Mouse (Mus musculus): Measurements from ENCODE around the gene Abhd6.

The Abhd6 gene

DNA sequence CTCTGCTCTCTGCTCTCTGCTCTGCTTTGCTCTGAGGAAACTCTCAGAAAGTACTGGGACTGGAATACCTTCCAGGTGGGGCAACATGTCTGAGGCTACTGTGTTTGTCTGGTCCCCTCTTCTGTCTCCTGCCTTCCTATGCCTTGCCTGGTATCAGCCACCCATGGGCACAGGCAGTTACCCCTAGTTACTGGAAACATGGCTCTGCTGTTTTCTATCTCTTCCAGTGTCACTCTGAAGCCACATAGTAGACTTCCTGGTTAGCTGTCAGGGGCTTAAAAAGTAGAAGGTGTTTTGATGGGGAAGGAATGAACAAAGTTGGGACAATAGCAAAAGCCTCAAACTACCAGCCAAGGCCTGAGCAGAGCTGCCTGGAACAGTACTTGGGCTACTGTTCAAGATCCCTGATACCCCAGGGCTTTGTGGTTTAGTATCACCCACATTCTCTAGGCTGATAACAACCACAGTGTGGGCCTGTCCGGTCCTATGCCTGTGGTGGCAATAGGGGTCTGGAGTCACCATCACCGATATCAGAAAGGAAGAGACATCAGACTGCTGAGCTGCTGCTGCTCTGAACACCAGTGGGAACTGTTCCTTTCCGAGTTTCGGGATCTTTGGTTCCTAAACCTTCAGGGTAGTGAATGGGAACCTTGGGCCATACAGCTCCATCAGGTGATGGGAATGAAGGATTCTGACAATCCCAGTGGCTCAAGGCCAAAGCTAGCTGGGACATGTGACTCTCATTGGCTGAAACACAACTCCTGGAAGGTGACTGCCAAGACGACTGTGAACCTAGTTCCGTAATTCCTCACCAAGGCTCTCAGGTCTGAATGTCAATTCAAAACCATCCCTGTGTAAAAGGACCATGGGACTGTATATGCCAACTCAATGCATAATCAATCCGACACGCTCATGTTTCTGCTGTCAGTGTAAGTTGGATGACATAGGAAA, 61.4 kb downstream of the Abhd6 start:
- DNase-seq, result no peak

DNA sequence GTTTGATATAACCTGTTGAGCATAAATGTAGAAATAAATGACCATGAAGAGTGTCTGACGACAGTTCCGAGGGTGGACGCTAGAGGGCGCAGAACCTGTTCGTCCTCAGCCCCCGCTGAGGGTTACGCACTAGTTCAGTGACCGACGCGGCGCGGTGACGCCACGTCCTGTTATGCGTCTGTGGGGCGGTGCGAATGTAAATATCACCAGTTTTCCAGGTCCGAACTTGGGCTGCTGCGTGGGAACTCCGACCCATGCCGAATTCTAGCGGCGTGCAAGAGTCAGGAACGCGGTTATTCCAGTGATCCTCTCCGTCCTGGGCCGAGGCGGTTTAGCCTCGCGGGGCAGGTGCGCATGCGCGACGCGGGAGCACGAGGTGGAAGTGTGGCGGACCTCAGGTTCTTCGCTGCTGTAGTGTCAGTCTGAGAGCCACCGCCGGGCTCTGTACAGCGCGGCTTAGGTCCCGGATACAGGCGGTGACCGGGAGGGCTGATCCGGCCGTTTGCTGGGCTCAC, 77.5 kb downstream of the Abhd6 start, which contains the start of gene Rpp14:
Gene Rpp14, plus strand, starts transcription at position 203 of the 515 bp plus-strand sequence.
- DNase-seq, result peak; percentile 98

DNA sequence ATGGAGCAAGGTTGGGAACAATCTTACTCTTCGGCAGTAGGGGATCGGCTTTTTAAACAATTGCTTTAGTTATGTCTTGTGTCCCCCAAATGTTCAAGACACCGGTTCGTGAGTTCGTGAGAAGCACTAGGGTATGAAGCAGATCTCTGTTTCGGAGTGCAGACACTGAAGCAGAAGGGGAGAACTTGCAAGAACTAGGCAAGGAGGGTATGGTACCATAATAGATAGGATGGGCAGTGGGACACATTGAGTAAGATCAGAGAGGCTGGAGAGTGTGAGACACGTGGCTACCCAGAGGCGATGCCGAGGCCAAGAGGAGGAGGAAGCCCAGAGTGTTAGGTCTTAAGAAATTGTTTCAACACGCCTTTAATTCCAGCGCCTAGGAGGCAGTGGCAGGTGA, 78.0 kb downstream of the Abhd6 start:
- peak; percentile 49 for DNase-seq

DNA sequence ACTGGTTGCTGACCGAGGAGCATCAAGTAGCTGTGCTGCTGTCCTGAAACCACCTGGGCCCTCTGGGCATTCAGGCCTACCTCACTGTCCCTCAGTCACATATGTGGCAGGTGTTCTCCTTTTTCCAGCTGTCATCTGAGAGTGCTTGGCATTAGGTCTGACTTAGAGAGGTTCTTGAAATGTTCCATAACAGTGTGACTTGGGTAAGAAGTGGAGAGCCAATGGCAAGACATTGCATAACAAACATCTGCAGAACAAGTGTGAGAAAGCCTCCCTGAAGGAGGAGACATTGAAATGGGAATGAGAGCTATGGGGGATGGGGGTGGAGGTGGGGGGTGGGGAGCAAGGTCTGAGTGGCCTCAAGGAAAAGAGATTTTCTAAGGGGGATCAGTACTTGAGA, 80.2 kb downstream of the Abhd6 start:
- DNase-seq, result no peak

DNA sequence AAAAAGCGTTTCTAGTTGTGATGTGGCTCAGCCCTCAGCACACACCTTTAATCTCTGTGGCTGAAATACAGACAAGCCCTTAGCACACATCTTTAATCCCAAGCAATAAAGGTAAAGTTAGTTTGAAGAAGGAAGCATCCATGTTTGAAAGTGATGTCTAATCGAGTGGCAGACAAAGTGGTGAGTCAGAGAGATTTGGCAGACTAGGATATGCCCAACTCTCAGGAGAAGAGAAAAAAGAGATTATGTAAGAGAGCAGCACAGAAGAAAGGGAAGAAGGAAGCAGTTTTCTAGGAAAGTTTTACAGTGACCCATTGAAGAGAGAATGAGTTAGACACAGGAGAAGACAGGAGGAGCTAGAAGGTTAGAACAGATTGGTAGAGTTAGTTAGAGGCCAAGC, 86.3 kb downstream of the Abhd6 start:
- DNase-seq, result no peak

DNA sequence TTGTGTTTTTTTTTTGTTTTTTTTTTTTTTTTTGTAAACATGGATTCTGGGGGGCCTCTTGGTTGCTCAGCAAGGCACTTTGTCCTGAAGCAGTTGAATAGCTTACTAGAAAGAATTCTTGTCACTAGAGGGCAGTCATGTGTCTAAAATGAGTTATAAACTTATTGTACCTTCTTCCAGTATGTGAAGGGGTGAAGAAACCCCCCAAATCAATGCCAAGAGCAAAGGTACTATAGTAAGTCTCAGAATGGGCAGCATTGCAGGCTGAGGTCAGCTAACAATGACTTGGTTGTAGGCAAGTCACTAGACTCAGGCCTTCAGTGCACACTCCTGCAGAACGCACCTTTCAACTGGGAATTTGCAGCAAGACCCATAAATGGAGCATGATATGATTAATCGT, 89.9 kb downstream of the Abhd6 start:
- peak; percentile 82 for DNase-seq

DNA sequence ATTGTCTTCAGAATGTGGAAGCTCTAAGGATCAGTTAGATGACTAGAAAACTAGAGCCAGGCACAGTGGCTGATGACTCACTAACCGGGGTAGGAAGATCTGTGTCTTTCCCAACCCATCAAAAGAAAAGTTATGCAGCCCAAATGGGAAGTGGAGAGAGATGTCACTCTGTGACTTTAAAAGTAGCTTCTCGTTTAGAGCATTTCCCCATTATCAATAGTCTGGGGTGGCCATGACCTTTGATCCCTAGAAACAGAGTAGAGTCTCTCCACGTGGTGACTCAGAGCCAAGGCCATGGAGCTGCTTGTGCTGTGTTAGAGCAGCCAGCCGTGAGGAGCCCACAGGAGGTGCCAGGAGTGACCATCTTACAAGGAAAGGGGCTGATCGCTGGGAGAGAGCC, 90.7 kb downstream of the Abhd6 start:
- DNase-seq, result peak; percentile 5

DNA sequence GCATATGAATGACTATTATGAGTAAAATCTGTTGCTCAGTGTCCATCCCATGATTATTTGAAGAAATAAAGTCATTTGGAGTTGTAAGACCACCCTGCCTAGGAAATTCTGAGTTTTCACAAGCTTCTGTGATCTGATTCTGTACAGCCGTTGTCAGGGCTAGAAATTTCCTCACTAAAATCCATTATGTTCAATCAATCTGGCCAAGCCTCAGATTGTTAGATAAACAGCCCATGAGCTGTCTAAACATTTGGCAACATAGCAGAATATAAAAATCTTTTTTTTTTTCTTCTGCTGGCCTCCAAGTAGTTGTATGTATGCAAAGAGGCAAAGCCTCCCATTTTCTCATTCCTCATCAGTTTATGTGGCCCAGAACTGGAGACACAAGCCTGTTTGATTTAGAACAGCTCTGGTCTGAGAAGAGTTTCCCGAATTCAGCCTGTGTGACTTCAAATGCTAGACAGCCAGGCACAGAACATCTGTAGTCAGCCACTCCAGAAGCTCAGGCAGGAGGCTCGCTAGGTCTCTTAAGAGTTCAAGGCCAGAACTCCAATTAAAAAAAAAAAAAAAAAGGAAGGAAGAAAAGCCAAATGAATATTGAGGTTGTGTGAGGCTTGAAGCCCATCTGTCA, 92.3 kb downstream of the Abhd6 start:
- DNase-seq, result no peak

DNA sequence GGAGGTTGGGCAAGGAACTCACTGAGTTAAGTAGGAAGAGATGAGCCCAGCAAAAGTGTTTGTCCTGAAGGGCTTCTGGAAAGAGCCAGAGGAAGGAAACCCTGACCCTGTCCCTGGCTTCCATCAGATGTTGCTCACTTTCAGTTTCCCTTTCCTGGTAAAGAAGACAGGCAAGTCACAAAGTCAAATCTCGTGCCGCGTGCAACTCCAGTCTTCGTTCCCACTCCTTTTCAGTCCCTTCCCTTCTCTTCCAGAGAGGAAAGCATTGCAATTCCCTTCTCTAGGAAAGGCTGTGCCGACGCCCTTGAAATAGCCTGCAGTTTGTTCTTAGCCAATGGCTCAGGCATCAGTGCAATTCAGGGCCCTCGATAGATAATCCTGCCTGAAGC, 92.9 kb downstream of the Abhd6 start:
- DNase-seq, result no peak

DNA sequence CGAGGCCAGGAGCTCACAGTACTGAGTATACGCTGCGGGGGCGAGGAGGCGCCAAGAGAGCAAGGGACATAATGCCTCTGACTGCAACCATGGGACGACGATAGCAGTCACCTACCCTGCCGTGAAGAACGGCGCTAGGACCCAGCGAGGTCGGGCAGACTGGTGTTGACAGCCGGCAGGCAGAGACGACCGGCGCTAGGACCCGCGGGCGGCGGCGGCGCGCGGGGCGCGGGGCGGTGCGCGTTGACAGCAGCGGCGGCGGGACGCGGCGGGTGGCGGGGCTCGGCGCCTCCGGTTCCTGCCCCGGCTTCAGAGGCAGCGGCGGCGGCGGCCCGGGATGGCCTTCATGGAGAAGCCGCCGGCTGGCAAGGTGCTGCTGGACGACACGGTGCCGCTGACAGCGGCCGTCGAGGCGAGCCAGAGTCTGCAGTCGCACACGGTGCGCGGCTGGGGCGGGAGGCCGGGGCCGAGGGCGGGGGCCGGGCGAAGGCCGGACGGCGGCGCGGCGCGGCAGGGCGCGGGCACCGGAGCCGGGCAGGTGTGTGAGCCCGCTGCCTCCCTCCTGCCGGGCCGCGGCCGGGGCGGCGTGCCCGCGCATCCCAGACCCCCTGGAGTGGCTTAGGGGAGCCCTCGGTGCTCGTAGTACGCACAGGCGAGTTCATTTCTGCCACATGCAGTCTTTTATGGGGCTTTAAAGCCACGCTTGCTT, 95.4 kb downstream of the Abhd6 start, which contains the start of gene Pxk:
Gene Pxk, plus strand, starts transcription at position 234 of the 709 bp plus-strand sequence.
- peak; percentile 94 for DNase-seq

DNA sequence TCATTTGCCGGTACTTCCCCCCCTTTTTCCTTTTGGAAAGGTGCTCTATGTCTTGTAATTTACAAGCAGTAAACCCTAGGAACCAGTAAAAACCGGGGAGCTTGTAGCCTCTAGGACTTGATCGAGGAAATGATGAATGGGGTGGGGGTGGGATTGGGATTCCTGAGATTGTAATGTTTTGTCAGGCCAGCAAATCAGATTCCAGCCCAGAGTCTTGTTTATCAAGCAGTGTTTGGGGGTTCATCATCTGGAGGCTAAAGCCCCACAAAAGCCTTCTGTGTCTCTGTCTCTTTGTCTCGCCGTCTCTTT, 95.9 kb downstream of the Abhd6 start:
- peak; percentile 39 for DNase-seq

DNA sequence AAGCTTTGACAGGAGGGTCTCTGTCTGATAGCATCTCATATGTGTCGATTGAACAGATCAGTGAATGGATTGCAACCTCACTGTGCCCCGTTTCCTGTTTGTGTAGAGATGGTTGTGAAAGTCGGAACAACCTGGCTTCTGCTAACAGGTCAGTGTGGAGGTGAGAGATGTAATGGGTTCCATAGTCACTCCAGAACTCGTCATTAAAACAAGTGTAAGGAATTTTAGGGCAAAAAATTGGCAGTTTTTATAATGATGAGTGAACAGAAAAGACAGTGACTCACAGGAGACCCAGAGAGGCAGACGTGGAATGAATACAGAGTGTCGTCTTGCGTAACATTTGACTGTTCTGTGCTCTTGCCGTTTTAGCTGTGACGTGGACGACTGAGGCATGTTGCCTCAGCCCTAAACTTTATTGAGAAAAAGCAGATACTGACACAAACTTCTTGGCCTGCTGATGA, 96.9 kb downstream of the Abhd6 start:
- no peak for DNase-seq

DNA sequence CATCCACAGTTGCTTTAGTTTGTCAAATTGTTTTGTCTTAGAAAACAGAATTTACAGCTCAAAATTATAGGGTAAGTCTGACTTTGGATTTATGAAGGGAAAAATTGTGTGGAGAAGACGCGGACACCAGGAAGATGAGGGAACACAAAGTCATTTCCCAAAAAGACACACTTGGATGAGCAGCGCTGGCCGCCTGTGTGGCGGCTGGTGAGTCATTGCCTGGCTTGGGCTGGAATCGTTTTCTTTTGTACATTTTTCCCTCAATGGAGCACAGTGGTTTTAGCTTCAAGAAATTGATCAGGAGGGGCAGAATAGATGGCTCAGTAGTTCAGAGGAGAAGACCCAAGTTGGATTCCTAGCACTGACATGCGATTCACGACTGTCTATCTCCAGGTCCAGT, 99.2 kb downstream of the Abhd6 start:
- no peak for DNase-seq

DNA sequence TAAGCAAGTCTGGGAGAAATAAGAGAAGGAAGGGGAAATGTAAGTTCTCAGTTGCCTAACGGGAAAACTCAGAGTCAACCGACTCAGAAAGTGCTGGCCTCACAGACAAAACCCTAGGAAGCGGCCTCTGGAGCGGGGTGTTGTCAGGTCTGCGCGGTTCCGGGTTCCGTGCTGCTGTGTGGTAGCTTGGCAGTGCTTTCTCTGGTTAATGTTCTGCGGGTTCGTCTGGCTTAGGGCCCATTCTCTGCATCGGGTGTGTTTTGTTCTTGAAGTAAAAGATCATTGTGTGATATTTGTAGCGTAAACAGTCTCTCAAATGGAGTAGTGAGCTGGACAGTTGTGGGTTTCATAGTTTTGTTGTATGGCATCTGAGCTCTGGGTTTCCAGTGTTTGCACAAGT, 100.0 kb downstream of the Abhd6 start:
- DNase-seq, result no peak

Measured in embryo, embryonic 11 days (tissue).